ENCODE assay signal across 1 mouse cellular context in the genomic region with DNA sequence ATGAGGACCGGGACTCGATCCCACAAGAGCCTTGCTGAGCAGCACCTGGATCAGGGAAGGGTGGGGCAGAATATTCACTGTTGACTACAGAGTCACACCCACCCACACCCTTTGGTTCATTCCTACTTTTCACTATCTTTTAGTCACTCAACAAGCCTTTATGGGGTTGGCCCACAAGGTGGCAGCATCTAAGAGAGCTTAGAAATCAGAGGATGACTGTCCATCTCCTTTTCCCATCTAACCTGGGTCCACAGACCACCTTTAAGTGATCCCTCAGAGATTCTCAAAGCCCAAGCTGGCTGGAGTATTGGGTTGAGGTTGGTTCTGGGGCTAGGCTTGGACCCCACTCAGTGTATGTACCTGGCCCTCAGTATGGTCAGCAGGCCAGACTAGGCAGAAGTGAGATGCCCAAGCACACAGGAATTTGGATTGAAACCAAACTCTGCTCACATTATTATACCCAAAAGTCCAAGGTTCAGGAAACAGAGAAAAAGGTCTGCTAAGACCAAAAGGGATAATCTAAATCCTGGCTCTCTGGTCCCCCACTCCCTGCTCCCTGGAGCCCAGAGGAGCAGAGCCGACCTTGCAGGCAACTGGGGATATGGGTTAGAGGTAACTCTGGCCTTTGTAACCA.
TF ChIP-seq lines count a peak whose summit lies in the region.

No protein-coding gene starts in this region.

TF ChIP-seq in CH12.LX, 34 proteins besides CTCF, POLR2A, EP300 and RAD21:
- TF ChIP-seq SMC3 (IDR thresholded peaks at IDR 0.05; ENCODE audit: low read depth, low read length) (peak; percentile 38), TBP (conservative IDR thresholded peaks at IDR 0.05; ENCODE audit: low read depth, low read length) (no peak)
TF ChIP-seq in CH12.LX: peak in this region for 1.
